ENCODE assay signal across 25 mouse cellular contexts in the genomic region with DNA sequence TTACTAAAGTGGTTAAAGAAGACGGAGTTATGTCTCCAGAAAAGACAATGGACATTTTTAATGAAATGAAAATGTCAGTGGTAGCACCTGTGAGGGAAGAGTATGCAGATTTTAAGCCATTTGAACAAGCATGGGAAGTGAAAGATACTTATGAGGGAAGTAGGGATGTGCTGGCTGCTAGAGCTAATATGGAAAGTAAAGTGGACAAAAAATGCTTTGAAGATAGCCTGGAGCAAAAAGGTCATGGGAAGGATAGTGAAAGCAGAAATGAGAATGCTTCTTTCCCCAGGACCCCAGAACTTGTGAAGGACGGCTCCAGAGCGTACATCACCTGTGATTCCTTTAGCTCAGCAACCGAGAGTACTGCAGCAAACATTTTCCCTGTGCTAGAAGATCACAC. TPM values are rescaled to one million over a fixed set of nuclear protein-coding genes. Genes with fewer than 3 reads are reported as not detected.
A peak's percentile ranks its signal among the peaks of the same experiment; 100 is the strongest.
DNase-seq lines count a peak whose midpoint lies in the region; ATAC-seq and TF ChIP-seq lines count a peak whose summit lies in the region.
"Had no signal": no experiment of that assay in that cellular context is flagged by ENCODE, and none has a peak within 500 bp of the region (broad histone marks: within the 10 kb centered on the region; RNA-seq: fewer than 3 reads in every experiment).

No protein-coding gene starts in this region.

- TF ChIP-seq CTCF in bone marrow macrophage, adult 2 months (IDR thresholded peaks at IDR 0.05; ENCODE audit: low read depth, low read length): no peak

- peak; percentile 53 for ATAC-seq in granulocyte monocyte progenitor cell, adult 5-6 weeks (replicated peaks; ENCODE audit: poor library complexity, severe bottlenecking)
- peak; percentile 65 for ATAC-seq in megakaryocyte, adult 5-6 weeks (ENCODE audit: poor library complexity, severe bottlenecking)
- ATAC-seq: activated CD4-positive, CD25-positive, alpha-beta regulatory T cell, adult 4 months; forebrain, embryonic 14.5 days; forebrain, embryonic 16.5 days; Patski had no signal

- no peak overlapping the region for H3K4me3 ChIP-seq in bone marrow macrophage, adult 2 months (ENCODE audit: insufficient read depth, low read length)
- H3K4me3 ChIP-seq: embryonic facial prominence, embryonic 13.5 days; embryonic facial prominence, embryonic 15.5 days; erythroblast, embryonic 14.5 days; forebrain, embryonic 10.5 days; forebrain, embryonic 12.5 days had no signal

- intact Hi-C loops in heart, postnatal 25 days (cut with DNase I): loop anchor here (5.0 kb wide), 1 partner anchor 440 kb away; no protein-coding TSS in a partner anchor

- H3K27ac ChIP-seq in bone marrow macrophage, adult 2 months (ENCODE audit: insufficient read depth, low read depth, low read length): peak overlapping the region; percentile 78
- H3K27ac ChIP-seq: embryonic facial prominence, embryonic 13.5 days; embryonic facial prominence, embryonic 15.5 days; forebrain, embryonic 10.5 days; forebrain, embryonic 12.5 days had no signal

- TF ChIP-seq POLR2A in bone marrow macrophage, adult 2 months (IDR thresholded peaks at IDR 0.05; ENCODE audit: borderline replicate concordance, low read depth, low read length): no peak

- peaks cover 36% of the 10 kb centered on the region for H3K4me1 ChIP-seq in bone marrow macrophage, adult 2 months (ENCODE audit: control insufficient read depth, insufficient read depth, low read length)
- H3K4me1 ChIP-seq: embryonic facial prominence, embryonic 13.5 days; embryonic facial prominence, embryonic 15.5 days; forebrain, embryonic 10.5 days had no signal

- DNase-seq in heart, postnatal 25 days (ENCODE audit: low spot score): no peak
- no peak for DNase-seq in cerebellum, adult 8-10 months
- no peak for DNase-seq in gastrocnemius, postnatal 4 days (ENCODE audit: low spot score in 2 of 2)
- DNase-seq in cerebellum, postnatal 14 days: no peak
- DNase-seq: adrenal gland, adult 8-10 months; adrenal gland, postnatal 14 days; adrenal gland, postnatal 36 days; cerebellum, adult 11 months; cerebellum, adult 18-20 months; cerebellum, adult 9-10 months; cerebellum, postnatal 10 days; cerebellum, postnatal 36 days; embryo, embryonic 11 days had no signal

RNA-seq across cellular contexts. Expression of gene Rtn4, which starts 14.1 kb away (rescaled TPM):
- 853 and 919 TPM in 2 replicates for polyA plus RNA-seq in bone marrow macrophage, adult 2 months (2012; ENCODE audit: insufficient read depth, insufficient read length, missing spikeins)
- 61.8 and 68.1 TPM in 2 replicates for total RNA-seq in granulocyte monocyte progenitor cell, adult 5-6 weeks (2014; fragmentation: Nextera tagmentation)
- total RNA-seq in granulocyte monocyte progenitor cell, adult 5-6 weeks (2017): 60.3 and 62.0 TPM in 2 replicates
- total RNA-seq in megakaryocyte, adult 5-6 weeks (2015): 129 and 142 TPM in 2 replicates
- total RNA-seq in megakaryocyte, adult 5-6 weeks (2017): 128 and 135 TPM in 2 replicates
- 10 to 100 TPM; 84.9 to 93.5 TPM for total RNA-seq in heart, postnatal 25 days (2021)
- total RNA-seq in gastrocnemius, postnatal 4 days (2021): 100 to 1,000 TPM; 699 to 725 TPM

Comparison
In these comparisons a context has a peak if more than half of its experiments do, and no peak if none do; other contexts are left out.
1. RNA of gene Rtn4, which starts 14.1 kb away (total RNA-seq): 699 to 725 TPM in gastrocnemius, postnatal 4 days; 128 to 142 TPM in megakaryocyte, adult 5-6 weeks, 84.9 to 93.5 TPM in heart, postnatal 25 days and 60.3 to 68.1 TPM in granulocyte monocyte progenitor cell, adult 5-6 weeks; every median in the first group is over 4 times any median in the second.